Mouse (Mus musculus): ENCODE results near the gene Ercc4.

DNA sequence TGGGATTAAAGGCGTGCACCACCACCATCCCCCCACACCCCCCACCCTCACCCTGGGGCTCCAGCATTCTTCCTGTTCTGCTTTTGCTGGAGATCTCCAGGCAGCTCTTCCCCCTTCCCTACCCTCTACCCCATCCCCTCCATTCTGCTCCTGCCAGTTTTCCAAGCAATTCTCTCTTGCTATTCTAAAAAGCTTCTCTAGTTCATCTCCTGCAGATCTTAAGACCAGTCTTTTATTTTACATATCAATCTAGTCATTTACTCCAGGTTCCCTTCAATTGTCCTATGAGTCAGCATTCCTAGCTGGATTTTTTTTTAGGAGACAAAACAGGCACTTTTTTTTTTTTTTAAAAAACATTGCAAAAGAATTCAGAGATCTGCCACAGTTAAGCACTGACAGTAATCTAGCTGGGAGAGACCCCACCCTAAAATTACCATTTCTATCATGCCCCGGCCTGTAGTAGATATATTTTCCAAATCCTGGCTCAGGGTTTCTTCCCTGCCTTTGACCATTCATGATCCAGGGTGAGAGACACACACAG lies 9.3 kb downstream of the Ercc4 start:
- TF ChIP-seq CTCF (conservative IDR thresholded peaks at IDR 0.05; ENCODE audit: low read length) (no peak), POU5F1 (IDR thresholded peaks at IDR 0.05; ENCODE audit: borderline replicate concordance, low read length) (no peak), NANOG (IDR thresholded peaks at IDR 0.05; ENCODE audit: borderline replicate concordance, low read length) (no peak; the same call in 1 of the 2 replicates)
